Mouse (Mus musculus) lung, adult 2 months (tissue): ENCODE results near the gene Mfsd11.

Source experiments
- CTCF ChIP-seq: fragments of 200-500 bp; IDR thresholded peaks from 2 replicates; pipeline ENCODE4 v1.5.1; 2011; ENCODE audit warnings: mild to moderate bottlenecking, low read length, control low read depth; ENCODE audit not compliant: insufficient read depth
- POLR2A ChIP-seq: fragments of 200-500 bp; IDR thresholded peaks from 2 replicates; pipeline ENCODE4 v1.6.1; 2011; ENCODE audit warnings: low read depth, mild to moderate bottlenecking, control low read depth, low read length, borderline replicate concordance; ENCODE audit errors: extremely low read depth

DNA sequence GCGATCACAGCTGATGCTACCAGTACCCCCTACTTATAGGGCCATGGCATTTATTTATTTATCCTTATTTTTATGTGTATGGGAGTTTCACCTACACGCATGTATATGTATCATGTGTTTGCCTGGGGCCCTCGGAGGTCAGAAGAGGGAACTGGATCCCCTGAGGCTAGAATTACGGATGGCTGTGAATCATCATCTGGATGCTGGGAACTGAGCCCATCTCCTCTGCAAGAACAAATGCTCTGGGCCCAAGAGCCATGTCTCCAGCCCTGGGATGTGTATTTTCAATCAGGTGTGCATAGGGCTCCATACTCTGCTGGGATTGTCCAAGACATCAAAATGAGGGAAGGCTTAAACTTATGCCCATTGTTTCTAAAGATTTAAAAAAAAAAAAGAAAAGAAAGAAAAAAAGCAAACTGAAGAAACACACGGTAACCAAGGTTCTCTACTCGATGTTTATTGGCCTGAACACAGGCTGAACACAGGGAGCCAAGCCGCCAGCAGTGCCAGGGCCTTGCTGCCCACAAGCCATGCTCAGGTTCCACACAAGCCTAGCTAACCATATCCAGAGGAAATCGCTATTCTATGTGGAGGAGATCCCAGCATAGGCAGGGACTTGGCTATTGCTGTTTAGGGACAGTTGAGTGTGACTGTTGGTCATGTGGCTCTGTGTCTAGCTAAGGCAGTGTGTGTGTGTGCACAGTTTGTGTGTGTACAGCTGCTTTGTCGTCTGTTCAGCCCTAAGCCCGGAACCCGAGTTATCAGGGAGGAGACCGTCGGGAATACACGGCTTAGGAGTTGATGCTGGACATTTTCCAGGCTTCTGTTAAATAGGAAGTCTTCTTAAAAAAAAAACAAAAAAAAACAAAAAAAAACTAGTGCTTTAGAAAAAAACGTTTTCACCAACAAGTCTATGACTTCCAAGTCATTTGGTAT, 45.8 kb upstream of the Mfsd11 start:
- TF ChIP-seq POLR2A (no peak), CTCF (no peak)
